Mouse (Mus musculus): ENCODE results near the gene Cnbd2. TPM values are rescaled to one million over a fixed set of nuclear protein-coding genes. Genes with fewer than 3 reads are reported as not detected.

The Cnbd2 gene
- polyA plus RNA-seq, 1 experiment = 2.2 TPM

DNA sequence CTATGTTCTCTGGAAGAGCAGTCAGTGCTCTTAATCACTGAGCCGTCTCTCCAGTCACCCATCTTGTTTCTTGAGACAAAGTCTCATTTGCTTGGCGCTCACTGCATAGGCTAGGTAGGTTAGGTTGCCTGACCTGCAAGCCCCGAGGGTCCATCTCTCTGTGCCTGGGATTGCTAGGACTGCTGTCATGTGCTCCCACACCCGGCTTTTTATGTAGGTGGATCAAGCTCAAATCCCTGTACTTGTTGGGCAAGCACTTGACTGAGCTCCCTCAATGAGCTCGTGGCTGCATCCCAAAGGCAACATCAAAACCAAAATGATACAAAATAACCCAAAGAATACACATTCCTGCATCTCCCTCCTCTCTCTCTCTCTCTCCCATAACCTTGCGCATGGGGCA lies 9.4 kb downstream of the Cnbd2 start:
- no peaks in the 10 kb centered on the region for H3K27me3 ChIP-seq (ENCODE audit: control insufficient read depth, insufficient read depth, low read length)
- DNase-seq (ENCODE audit: low read depth in 1 of 2, low spot score in 2 of 2) = no peak
- H3K36me3 ChIP-seq (ENCODE audit: control insufficient read depth, insufficient read depth, low read length) = peaks cover 2% of the 10 kb centered on the region; the same call in 1 of the 2 replicates
- no peak overlapping the region for H3K4me3 ChIP-seq (ENCODE audit: extremely low read depth, insufficient read depth, insufficient read length)
- H3K4me1 ChIP-seq (ENCODE audit: control insufficient read depth, insufficient read depth, insufficient read length) = peaks cover 1% of the 10 kb centered on the region; the same call in 1 of the 2 replicates
- H3K27ac ChIP-seq (ENCODE audit: insufficient read depth, low read length) = no peak overlapping the region
- WGBS = 86% methylated on average over 6 of the region's 6 CpGs
- no peak for TF ChIP-seq POLR2A (IDR thresholded peaks at IDR 0.05; ENCODE audit: low read depth, low read length)

DNA sequence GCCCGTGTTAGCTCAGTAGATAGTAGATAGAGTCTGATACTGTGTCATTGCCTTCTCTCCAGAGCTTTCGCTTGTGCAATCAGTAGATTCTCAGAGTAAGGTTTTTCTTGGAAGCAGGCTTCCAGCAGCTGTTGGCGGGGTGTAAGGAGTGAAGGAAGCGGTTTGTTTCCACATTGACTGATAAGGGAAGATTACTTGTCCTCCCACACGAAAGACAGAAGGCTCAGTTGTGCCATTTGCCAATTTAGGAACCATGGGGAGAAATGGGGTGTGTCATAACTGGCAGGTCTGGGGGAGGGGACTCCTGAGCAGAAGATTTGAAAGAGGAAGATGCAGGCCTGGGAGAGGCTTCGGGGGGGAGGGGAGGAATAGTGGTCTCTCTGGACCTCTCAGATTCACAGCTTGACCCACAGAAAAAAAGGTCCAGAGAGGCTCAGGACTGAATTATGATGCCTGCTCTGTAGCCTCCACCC lies 12.1 kb downstream of the Cnbd2 start:
- Histone ChIP-seq H3K36me3 (ENCODE audit: control insufficient read depth, insufficient read depth, low read length) (peaks cover 2% of the 10 kb centered on the region; the same call in 1 of the 2 replicates), H3K4me1 (ENCODE audit: control insufficient read depth, insufficient read depth, insufficient read length) (peaks cover 1% of the 10 kb centered on the region; the same call in 1 of the 2 replicates), H3K27ac (ENCODE audit: insufficient read depth, low read length) (peak overlapping the region; percentile 41; the same call in 1 of the 2 replicates), H3K27me3 (ENCODE audit: control insufficient read depth, insufficient read depth, low read length) (no peaks in the 10 kb centered on the region), H3K4me3 (ENCODE audit: extremely low read depth, insufficient read depth, insufficient read length) (no peak overlapping the region)
- WGBS = 33% methylated on average over 6 of the region's 6 CpGs
- no peak for TF ChIP-seq CTCF (IDR thresholded peaks at IDR 0.05; ENCODE audit: extremely low read depth, insufficient read depth, insufficient read length, insufficient replicate concordance)
- no peak for DNase-seq (ENCODE audit: low read depth in 1 of 2, low spot score in 2 of 2)

DNA sequence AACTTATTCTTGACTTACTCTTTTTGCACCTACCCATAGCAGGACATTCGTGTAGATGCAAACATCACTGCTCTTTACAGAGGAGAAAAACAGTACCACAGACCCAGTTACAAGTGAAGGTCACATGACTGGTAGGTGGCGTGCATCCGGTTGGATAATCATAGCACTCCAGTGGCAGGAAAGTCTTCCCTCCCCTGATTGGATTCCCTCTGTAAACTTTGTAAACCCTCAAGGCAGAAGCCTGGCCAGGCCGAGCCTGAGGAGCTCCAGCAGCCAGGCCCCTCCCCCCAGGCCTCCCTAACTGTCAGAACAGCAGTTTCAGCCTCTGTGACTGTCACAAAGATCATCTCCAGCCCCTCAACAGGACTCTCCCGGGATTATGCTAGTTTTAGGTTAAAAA lies 12.6 kb downstream of the Cnbd2 start:
- Histone ChIP-seq H3K4me1 (ENCODE audit: control insufficient read depth, insufficient read depth, insufficient read length) (peaks cover 1% of the 10 kb centered on the region; the same call in 1 of the 2 replicates), H3K27ac (ENCODE audit: insufficient read depth, low read length) (peak overlapping the region; percentile 55; the same call in 1 of the 2 replicates), H3K4me3 (ENCODE audit: extremely low read depth, insufficient read depth, insufficient read length) (no peak overlapping the region), H3K36me3 (ENCODE audit: control insufficient read depth, insufficient read depth, low read length) (peaks cover 2% of the 10 kb centered on the region; the same call in 1 of the 2 replicates), H3K27me3 (ENCODE audit: control insufficient read depth, insufficient read depth, low read length) (no peaks in the 10 kb centered on the region)
- no peak for DNase-seq (ENCODE audit: low read depth in 1 of 2, low spot score in 2 of 2)
- TF ChIP-seq POLR2A (IDR thresholded peaks at IDR 0.05; ENCODE audit: low read depth, low read length) (no peak), CTCF (IDR thresholded peaks at IDR 0.05; ENCODE audit: extremely low read depth, insufficient read depth, insufficient read length, insufficient replicate concordance) (no peak)
- WGBS = 27% methylated on average over 5 of the region's 5 CpGs

DNA sequence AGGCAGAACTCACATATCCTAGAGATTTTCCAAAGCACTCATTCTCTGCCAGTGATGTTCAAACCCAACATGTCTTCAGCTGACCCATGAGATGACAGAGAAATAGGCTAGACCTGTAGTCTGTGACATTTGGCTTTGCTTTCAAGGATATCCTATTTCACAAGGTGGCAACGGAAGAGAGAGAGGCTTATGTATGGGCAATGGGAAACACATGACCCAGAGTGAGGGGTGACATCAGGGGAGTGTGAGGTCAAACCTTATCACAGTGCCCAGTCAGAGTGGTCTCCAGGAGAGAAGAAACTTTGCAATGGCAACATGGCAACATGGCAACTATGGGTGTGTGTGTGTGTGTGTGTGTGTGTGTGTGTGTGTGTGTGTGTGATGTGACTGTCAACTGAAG lies 18.6 kb downstream of the Cnbd2 start:
- H3K4me3 ChIP-seq (ENCODE audit: extremely low read depth, insufficient read depth, insufficient read length) = no peak overlapping the region
- 89% methylated on average over 1 of the region's 1 CpGs for WGBS

DNA sequence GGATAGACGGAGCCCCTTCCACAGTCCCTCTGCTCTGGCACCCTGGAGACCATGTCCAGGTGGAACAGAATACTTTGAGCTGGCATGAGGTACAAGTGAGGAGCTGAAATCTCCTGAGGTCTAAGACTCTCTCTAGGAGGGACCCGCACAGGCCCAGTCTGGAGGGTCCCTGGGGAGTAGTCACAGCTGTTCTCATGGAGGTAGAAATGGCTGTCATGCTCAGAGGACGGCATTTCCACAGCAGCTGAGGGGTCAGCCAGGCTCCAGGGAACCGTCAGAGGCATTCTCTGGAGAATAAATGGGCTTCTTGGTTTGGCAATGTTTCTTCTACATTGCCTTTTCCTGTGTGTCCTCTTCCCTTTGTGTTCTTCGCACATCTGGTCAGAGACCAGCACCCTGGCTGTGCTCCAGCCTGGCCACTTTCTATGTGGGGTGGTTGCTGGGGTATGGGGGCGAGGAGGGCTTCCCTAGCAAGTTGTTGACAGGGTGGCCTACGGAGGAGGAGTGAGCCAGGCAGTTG lies 19.4 kb downstream of the Cnbd2 start:
- H3K27me3 ChIP-seq (ENCODE audit: control insufficient read depth, insufficient read depth, low read length) = no peaks in the 10 kb centered on the region
- no peak overlapping the region for H3K27ac ChIP-seq (ENCODE audit: insufficient read depth, low read length)
- no peak for DNase-seq (ENCODE audit: low read depth in 1 of 2, low spot score in 2 of 2)
- TF ChIP-seq CTCF (IDR thresholded peaks at IDR 0.05; ENCODE audit: extremely low read depth, insufficient read depth, insufficient read length, insufficient replicate concordance) (no peak), POLR2A (IDR thresholded peaks at IDR 0.05; ENCODE audit: low read depth, low read length) (no peak)
- H3K4me1 ChIP-seq (ENCODE audit: control insufficient read depth, insufficient read depth, insufficient read length) = no peaks in the 10 kb centered on the region
- H3K4me3 ChIP-seq (ENCODE audit: extremely low read depth, insufficient read depth, insufficient read length) = no peak overlapping the region
- H3K36me3 ChIP-seq (ENCODE audit: control insufficient read depth, insufficient read depth, low read length) = no peaks in the 10 kb centered on the region; the same call in 1 of the 2 replicates
- 55% methylated on average over 7 of the region's 7 CpGs for WGBS

More for the DNA sequence above, 18.6 kb downstream of the Cnbd2 start:
- H3K36me3 ChIP-seq (ENCODE audit: control insufficient read depth, insufficient read depth, low read length) = no peaks in the 10 kb centered on the region; the same call in 1 of the 2 replicates
- no peaks in the 10 kb centered on the region for H3K27me3 ChIP-seq (ENCODE audit: control insufficient read depth, insufficient read depth, low read length)
- H3K27ac ChIP-seq (ENCODE audit: insufficient read depth, low read length) = no peak overlapping the region
- no peaks in the 10 kb centered on the region for H3K4me1 ChIP-seq (ENCODE audit: control insufficient read depth, insufficient read depth, insufficient read length)
- TF ChIP-seq CTCF (IDR thresholded peaks at IDR 0.05; ENCODE audit: extremely low read depth, insufficient read depth, insufficient read length, insufficient replicate concordance) (no peak), POLR2A (IDR thresholded peaks at IDR 0.05; ENCODE audit: low read depth, low read length) (no peak)
- DNase-seq (ENCODE audit: low read depth in 1 of 2, low spot score in 2 of 2) = no peak

DNA sequence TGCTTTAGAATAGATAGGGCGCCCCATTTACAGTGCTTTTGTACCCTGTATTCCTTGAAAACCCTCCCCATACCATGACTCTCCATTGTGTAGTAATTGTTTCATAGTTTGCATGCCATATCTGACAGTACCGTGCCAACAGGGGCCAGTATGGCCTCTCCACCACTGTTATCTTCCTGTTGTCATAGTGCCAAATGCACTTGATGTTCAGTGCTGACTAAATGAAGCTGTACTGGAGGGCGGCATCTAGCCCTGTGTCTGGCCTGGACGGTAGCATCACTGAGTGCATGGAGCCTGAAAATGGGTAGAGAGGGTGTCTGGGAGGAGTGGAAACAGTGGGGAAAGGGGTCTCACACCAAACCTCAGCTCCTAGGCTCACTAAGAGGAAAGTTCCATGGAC lies 28.0 kb downstream of the Cnbd2 start:
- TF ChIP-seq POLR2A (IDR thresholded peaks at IDR 0.05; ENCODE audit: low read depth, low read length) = no peak
- TF ChIP-seq CTCF (IDR thresholded peaks at IDR 0.05; ENCODE audit: extremely low read depth, insufficient read depth, insufficient read length, insufficient replicate concordance) = no peak
- Histone ChIP-seq H3K4me3 (ENCODE audit: extremely low read depth, insufficient read depth, insufficient read length) (no peak overlapping the region), H3K4me1 (ENCODE audit: control insufficient read depth, insufficient read depth, insufficient read length) (no peaks in the 10 kb centered on the region), H3K27ac (ENCODE audit: insufficient read depth, low read length) (no peak overlapping the region), H3K27me3 (ENCODE audit: control insufficient read depth, insufficient read depth, low read length) (no peaks in the 10 kb centered on the region), H3K36me3 (ENCODE audit: control insufficient read depth, insufficient read depth, low read length) (no peaks in the 10 kb centered on the region; the same call in none of the 2 replicates)
- WGBS = 87% methylated on average over 4 of the region's 4 CpGs
- DNase-seq (ENCODE audit: low read depth in 1 of 2, low spot score in 2 of 2) = no peak

DNA sequence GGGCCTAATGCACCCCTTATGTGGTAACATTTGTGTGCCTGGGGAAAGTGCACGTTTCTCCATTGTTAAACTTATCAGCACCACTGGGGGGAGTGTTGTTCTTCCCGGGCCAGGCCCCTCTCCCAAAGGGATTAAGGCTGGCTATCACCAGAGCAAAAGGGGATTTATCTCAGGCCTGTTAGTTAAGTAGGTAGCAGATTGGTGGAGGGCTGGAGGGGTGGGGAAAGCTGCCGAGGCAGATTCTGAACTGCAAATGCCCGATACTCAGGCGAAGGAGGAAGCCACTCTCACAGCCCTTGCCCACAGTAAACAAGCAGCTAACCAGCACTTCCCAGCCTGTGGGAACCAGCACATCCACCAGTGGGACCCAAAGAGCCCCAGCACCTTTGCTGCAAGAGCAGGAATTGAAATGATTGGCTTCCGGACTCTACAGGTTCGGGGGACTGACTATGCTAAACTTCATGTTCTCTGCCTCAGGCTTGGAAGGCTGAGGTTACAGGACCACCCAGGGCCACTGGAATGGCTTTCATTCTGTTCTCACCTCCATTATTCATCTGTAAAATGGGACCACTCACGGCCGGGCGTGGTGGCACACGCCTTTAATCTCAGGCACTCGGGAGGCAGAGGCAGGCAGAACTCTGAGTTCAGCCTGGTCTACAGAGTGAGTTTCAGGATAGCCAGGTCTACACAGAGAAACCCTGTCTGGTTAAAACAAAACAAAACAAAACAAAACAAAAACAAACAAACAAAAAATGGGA lies 32.9 kb downstream of the Cnbd2 start:
- WGBS = 61% methylated on average over 12 of the region's 12 CpGs
- no peak overlapping the region for H3K4me3 ChIP-seq (ENCODE audit: extremely low read depth, insufficient read depth, insufficient read length)
- no peak overlapping the region for H3K27ac ChIP-seq (ENCODE audit: insufficient read depth, low read length)
- no peaks in the 10 kb centered on the region for H3K27me3 ChIP-seq (ENCODE audit: control insufficient read depth, insufficient read depth, low read length)
- H3K36me3 ChIP-seq (ENCODE audit: control insufficient read depth, insufficient read depth, low read length) = no peaks in the 10 kb centered on the region
- no peak for TF ChIP-seq POLR2A (IDR thresholded peaks at IDR 0.05; ENCODE audit: low read depth, low read length)
- no peak for TF ChIP-seq CTCF (IDR thresholded peaks at IDR 0.05; ENCODE audit: extremely low read depth, insufficient read depth, insufficient read length, insufficient replicate concordance)
- DNase-seq (ENCODE audit: low read depth in 1 of 2, low spot score in 2 of 2) = no peak
- H3K4me1 ChIP-seq (ENCODE audit: control insufficient read depth, insufficient read depth, insufficient read length) = no peaks in the 10 kb centered on the region

All from spleen, adult 2 months (tissue).